Mouse (Mus musculus) common myeloid progenitor, adult 5-6 weeks (primary cell): ENCODE results near the gene Gm20736. TPM values are rescaled to one million over a fixed set of nuclear protein-coding genes. Genes with fewer than 3 reads are reported as not detected.
"Not testable (repeated sequence)": the region's sequence is repeated elsewhere in the genome, so short reads cannot be mapped to it uniquely, and the experiment has no call there.

Experiments
- ATAC-seq: replicated peaks from 2 replicates; pipeline ENCODE4 v1.8.0; 2016; ENCODE audit warnings: low read depth, mild to moderate bottlenecking, moderate TSS enrichment, inconsistent platforms; ENCODE audit not compliant: poor library complexity, severe bottlenecking
- total RNA-seq: library from RNA; stranded (forward); fragments of 200-1000, 187-1606 nt; gene quantifications from 2 replicates; pipeline ENCODE4 v1.2.3, GENCODE M21; 2017

The Gm20736 gene
- not detected in 2 replicates for total RNA-seq

- not testable (repeated sequence) for ATAC-seq
Observed at GRCm38 (mm10) chrY:65377390-65377789, at the start of gene Gm20736. Gene Gm20736 (plus strand): TSS chrY:65377690.

Other genes with a start within 250 kb of the Gm20736 start
- gene Gm20924, start 170.2 kb upstream of the Gm20736 start, total RNA-seq: not detected in 2 replicates